8 mouse cellular contexts compared by ENCODE assay signal in the genomic region with DNA sequence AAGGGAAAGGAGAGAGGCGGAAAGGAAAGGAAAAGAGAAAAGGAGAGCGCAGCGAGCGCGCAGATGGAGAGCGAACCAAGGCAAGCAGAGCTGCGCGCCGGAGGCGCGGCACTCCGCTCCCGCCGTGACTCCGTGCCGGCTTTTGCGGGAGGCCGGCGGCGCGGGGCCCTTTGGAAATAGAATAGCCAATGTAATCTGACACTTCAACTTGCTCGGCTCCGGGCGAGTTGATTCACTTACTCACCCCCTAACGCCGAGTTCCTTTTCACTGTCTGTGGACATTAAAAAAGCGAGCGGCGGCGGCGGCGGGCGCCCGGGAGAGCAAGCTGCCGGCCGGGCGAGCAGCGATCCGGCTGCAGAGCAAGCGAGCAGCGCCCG. TPM values are rescaled to one million over a fixed set of nuclear protein-coding genes. Genes with fewer than 3 reads are reported as not detected.
DNase-seq lines count a peak whose midpoint lies in the region; ATAC-seq and TF ChIP-seq lines count a peak whose summit lies in the region.

A gene (plus strand): TSS at position 170 of the 378 bp plus-strand sequence.

- peak; percentile 94 for DNase-seq in R1 (ENCODE audit: low read depth, low spot score)
- DNase-seq in gastrocnemius, postnatal 10 days = peak; percentile 89
- peak; percentile 64 for DNase-seq in hindlimb bud, embryonic 11.5 days (ENCODE audit: extremely low spot score, low read depth, low spot score)
- DNase-seq in left cerebral cortex, adult 2 months (ENCODE audit: extremely low spot score in 1 of 2, low spot score in 2 of 2) = peak; percentile 85 to 89
- peak; percentile 84 to 91 for DNase-seq in right cerebral cortex, adult 2 months (ENCODE audit: low spot score in 2 of 2)
- peak; percentile 62 for DNase-seq in urinary bladder, postnatal 10 days (ENCODE audit: low spot score)

- H3K4me3 ChIP-seq in left cerebral cortex, adult 2 months = peak within 1 kb of the TSS; percentile 86

- intact Hi-C loops in left cerebral cortex, adult 2 months (cut with DNase I) = loop anchor here (1.0 to 10.0 kb wide), 11 partner anchors 81 to 957 kb away; no protein-coding TSS in a partner anchor

- no peak for TF ChIP-seq CTCF in left cerebral cortex, adult 2 months (IDR thresholded peaks at IDR 0.05)

- ATAC-seq in common myeloid progenitor, adult 5-6 weeks (replicated peaks; ENCODE audit: low read depth, poor library complexity, severe bottlenecking) = peak; percentile 42
- peak; percentile 43 for ATAC-seq in megakaryocyte, adult 5-6 weeks (ENCODE audit: poor library complexity, severe bottlenecking)

- H3K27ac ChIP-seq in left cerebral cortex, adult 2 months = peak within 1 kb of the TSS; percentile 97

RNA-seq across cellular contexts. Expression of the gene that starts here (rescaled TPM):
- total RNA-seq in common myeloid progenitor, adult 5-6 weeks (2017) = 15.7 and 23.1 TPM in 2 replicates
- total RNA-seq in gastrocnemius, postnatal 10 days (2021) = 10 to 100 TPM; 31.6 to 43.8 TPM
- total RNA-seq in left cerebral cortex, adult 2 months (2021) = 100 to 1,000 TPM; 106 to 107 TPM
- total RNA-seq in megakaryocyte, adult 5-6 weeks (2015) = 88.9 and 90.1 TPM in 2 replicates
- 11.4 and 15.6 TPM in 2 replicates for total RNA-seq in megakaryocyte, adult 5-6 weeks (2017)

Comparison
In these comparisons a context has a peak if more than half of its experiments do, and no peak if none do; other contexts are left out.
1. Peak in every context shown above with its lines: DNase-seq, ATAC-seq, H3K4me3 ChIP-seq and H3K27ac ChIP-seq.